In the genomic region with DNA sequence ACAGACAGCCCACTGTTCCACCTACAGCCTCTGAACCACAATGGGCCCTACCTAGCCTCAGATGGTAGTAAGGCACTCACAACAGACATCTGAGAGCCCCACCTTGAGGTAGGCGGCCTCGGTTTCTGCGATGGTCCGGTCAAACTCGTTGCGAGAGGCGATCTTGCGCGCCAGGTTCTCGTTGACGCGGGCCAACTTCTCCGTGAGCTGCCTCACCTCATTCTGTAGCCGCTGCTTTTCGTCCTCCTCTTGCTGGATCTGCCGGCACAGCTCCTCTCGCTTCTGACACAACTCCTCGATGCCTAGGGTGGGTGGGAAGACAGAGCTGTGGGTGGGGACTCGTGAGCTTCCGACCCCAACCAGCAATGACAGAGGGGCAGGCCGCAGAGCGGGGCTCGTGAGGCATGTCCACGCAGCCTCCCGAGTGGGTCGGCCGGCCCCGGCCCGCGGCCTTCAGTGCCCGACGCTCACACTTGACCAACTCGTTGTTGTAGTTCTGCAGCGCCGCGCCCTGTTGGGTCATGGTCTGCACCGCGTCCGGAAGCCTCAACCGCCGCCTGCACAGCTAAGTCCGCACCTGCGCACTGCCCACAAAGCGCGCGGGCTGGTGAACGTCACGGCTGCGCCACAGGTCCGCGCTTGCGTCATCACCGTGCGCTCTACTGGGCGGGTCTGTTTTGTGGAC, we compare ENCODE assay signal across 7 mouse cellular contexts. TPM values are rescaled to one million over a fixed set of nuclear protein-coding genes. Genes with fewer than 3 reads are reported as not detected.
A peak's percentile ranks its signal among the peaks of the same experiment; 100 is the strongest.
DNase-seq lines count a peak whose midpoint lies in the region; ATAC-seq lines count a peak whose summit lies in the region.

A gene (minus strand): TSS at position 612 of the 685 bp plus-strand sequence.
A gene (plus strand): TSS at position 652 of the 685 bp plus-strand sequence.

- peak within 1 kb of the TSS; percentile 85 for H3K27ac ChIP-seq in intestine, embryonic 16.5 days (ENCODE audit: low read length)
- H3K27ac ChIP-seq in midbrain, embryonic 11.5 days (ENCODE audit: low read depth, low read length) = peak within 1 kb of the TSS; percentile 59; the same call in 1 of the 2 replicates

- H3K4me3 ChIP-seq in intestine, embryonic 16.5 days (ENCODE audit: low read length) = peak within 1 kb of the TSS; percentile 92
- H3K4me3 ChIP-seq in midbrain, embryonic 11.5 days (ENCODE audit: low read depth, low read length) = peak within 1 kb of the TSS; percentile 83

- WGBS in intestine, embryonic 16.5 days = under 1% methylated on average over 54 of the region's 55 CpGs
- WGBS in midbrain, embryonic 11.5 days = under 1% methylated on average over 55 of the region's 55 CpGs

- ATAC-seq in intestine, embryonic 16.5 days = peak; percentile 95
- peak; percentile 97 for ATAC-seq in midbrain, embryonic 11.5 days (ENCODE audit: low FRiP score)

- H3K9ac ChIP-seq in intestine, embryonic 16.5 days (ENCODE audit: low read depth, low read length) = peak within 1 kb of the TSS; percentile 94
- H3K9ac ChIP-seq in midbrain, embryonic 11.5 days (ENCODE audit: low read length) = peak within 1 kb of the TSS; percentile 91

- H3K9me3 ChIP-seq in intestine, embryonic 16.5 days (ENCODE audit: control insufficient read depth, low read length) = no peaks in the 10 kb centered on the region
- H3K9me3 ChIP-seq in midbrain, embryonic 11.5 days (ENCODE audit: control insufficient read depth, low read length) = no peaks in the 10 kb centered on the region

- intact Hi-C loops in left cerebral cortex, postnatal 36 days (cut with DNase I) = loop anchor here (5.0 kb wide), 1 partner anchor 60 kb away; a partner anchor contains a TSS

- peaks cover 32% of the 10 kb centered on the region for H3K4me1 ChIP-seq in intestine, embryonic 16.5 days (ENCODE audit: control insufficient read depth, insufficient read depth, low read length)
- peaks cover 20% of the 10 kb centered on the region for H3K4me1 ChIP-seq in midbrain, embryonic 11.5 days (ENCODE audit: control insufficient read depth, insufficient read depth, low read length)

- H3K36me3 ChIP-seq in intestine, embryonic 16.5 days (ENCODE audit: control insufficient read depth, insufficient read depth, low read length) = peaks cover 16% of the 10 kb centered on the region
- H3K36me3 ChIP-seq in midbrain, embryonic 11.5 days (ENCODE audit: control insufficient read depth, insufficient read depth, low read length) = peaks cover 14% of the 10 kb centered on the region

- no peaks in the 10 kb centered on the region for H3K27me3 ChIP-seq in intestine, embryonic 16.5 days (replicated peaks; ENCODE audit: control insufficient read depth, insufficient read depth, low read length)
- no peaks in the 10 kb centered on the region for H3K27me3 ChIP-seq in midbrain, embryonic 11.5 days (ENCODE audit: control insufficient read depth, insufficient read depth, low read length)

- peak; percentile 96 for DNase-seq in adrenal gland, adult 8-10 months
- peak; percentile 99 for DNase-seq in embryo, embryonic 9.5 days (ENCODE audit: extremely low spot score)
- DNase-seq in gastrocnemius, postnatal 4 days (ENCODE audit: low spot score in 2 of 2) = peak; percentile 97 to 98
- peak; percentile 97 to 98 for DNase-seq in left cerebral cortex, postnatal 36 days (ENCODE audit: low spot score in 2 of 2)
- DNase-seq in midbrain, embryonic 11.5 days (ENCODE audit: low spot score, missing footprints) = peak; percentile 100
- DNase-seq in skeletal muscle tissue, adult 2 months (ENCODE audit: low read depth, low spot score) = peak; percentile 96

- peak within 1 kb of the TSS; percentile 91 for H3K4me2 ChIP-seq in intestine, embryonic 16.5 days (ENCODE audit: low read depth, low read length)
- peak within 1 kb of the TSS; percentile 97 for H3K4me2 ChIP-seq in midbrain, embryonic 11.5 days

RNA-seq across cellular contexts. Expression of the first gene that starts in this region (rescaled TPM):
- total RNA-seq in adrenal gland, adult 8-10 months (2022) = 10 to 100 TPM; 44.4 to 48.7 (median 47.0) TPM
- 10 to 100 TPM; 55.9 to 58.1 TPM for total RNA-seq in gastrocnemius, postnatal 4 days (2021)
- 176 and 200 TPM in 2 replicates for polyA plus RNA-seq in intestine, embryonic 16.5 days (2015; fragmentation: Nextera tagmentation; extraction: Ambion mirVana)
- total RNA-seq in left cerebral cortex, postnatal 36 days (2021) = 10 to 100 TPM; 60.1 to 68.3 TPM
- polyA plus RNA-seq in midbrain, embryonic 11.5 days (2014; fragmentation: Nextera tagmentation; extraction: Ambion mirVana) = 240 and 247 TPM in 2 replicates

RNA-seq across cellular contexts. Expression of the second gene that starts in this region (rescaled TPM):
- total RNA-seq in adrenal gland, adult 8-10 months (2022) = 100 to 1,000 TPM in 3 of 4 experiments, 10 to 100 TPM in 1; 94.6 to 118 (median 102) TPM
- total RNA-seq in gastrocnemius, postnatal 4 days (2021) = 10 to 100 TPM; 64.9 to 69.0 TPM
- polyA plus RNA-seq in intestine, embryonic 16.5 days (2015; fragmentation: Nextera tagmentation; extraction: Ambion mirVana) = 91.4 and 97.3 TPM in 2 replicates
- 10 to 100 TPM; 78.9 to 82.8 TPM for total RNA-seq in left cerebral cortex, postnatal 36 days (2021)
- polyA plus RNA-seq in midbrain, embryonic 11.5 days (2014; fragmentation: Nextera tagmentation; extraction: Ambion mirVana) = 105 and 117 TPM in 2 replicates

Comparison
In these comparisons a context has a peak if more than half of its experiments do, and no peak if none do; other contexts are left out.
1. Peak in every context shown above with its lines: DNase-seq, ATAC-seq, H3K4me3 ChIP-seq and H3K27ac ChIP-seq.